Mouse (Mus musculus): ENCODE results near the gene Cdc123. TPM values are rescaled to one million over a fixed set of nuclear protein-coding genes. Genes with fewer than 3 reads are reported as not detected.

Cdc123 gene
- polyA plus RNA-seq, 1 experiment from 2014 or later, result 304 TPM

DNA sequence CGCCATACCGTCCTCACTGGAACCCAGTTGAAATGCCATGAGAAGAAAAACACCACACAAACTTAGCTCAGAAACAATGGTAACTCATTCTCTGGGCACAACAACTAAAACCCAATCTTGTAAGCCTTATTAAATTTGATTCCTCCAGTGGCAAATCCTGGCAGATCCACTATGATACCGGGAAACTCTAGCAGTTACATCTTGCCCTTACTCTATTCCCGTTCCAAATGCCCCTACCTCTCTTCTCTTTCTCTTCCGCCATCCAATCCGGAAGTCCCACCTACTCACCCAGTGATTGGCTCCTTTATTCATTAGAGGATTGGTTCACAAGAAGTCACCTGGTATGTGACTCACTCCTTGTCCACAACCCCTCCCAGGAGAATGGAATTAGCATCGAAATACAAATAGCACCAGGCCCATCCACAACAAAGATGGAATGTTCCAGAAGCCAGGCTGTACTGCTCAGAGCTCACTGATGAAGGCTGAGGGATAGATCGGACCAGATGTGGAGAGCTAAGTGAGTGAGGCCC lies 84.4 kb downstream of the Cdc123 start:
- DNase-seq (no peak), ATAC-seq (ENCODE audit: low FRiP score, low TSS enrichment) (no peak)
- Histone ChIP-seq H3K27me3 (ENCODE audit: control insufficient read depth, insufficient read depth, low read length) (no peaks in the 10 kb centered on the region), H3K9me3 (ENCODE audit: control insufficient read depth, low read length) (no peaks in the 10 kb centered on the region), H3K4me3 (replicated peaks; ENCODE audit: low read depth, low read length) (no peak overlapping the region), H3K9ac (replicated peaks; ENCODE audit: low read length) (no peak overlapping the region), H3K4me2 (ENCODE audit: low read length) (no peak overlapping the region), H3K4me1 (ENCODE audit: control insufficient read depth, insufficient read depth, low read length) (no peaks in the 10 kb centered on the region), H3K27ac (replicated peaks; ENCODE audit: low read depth, low read length) (no peak overlapping the region), H3K36me3 (ENCODE audit: control insufficient read depth, insufficient read depth, low read length) (no peaks in the 10 kb centered on the region)
- 95% methylated on average over 8 of the region's 8 CpGs for WGBS

DNA sequence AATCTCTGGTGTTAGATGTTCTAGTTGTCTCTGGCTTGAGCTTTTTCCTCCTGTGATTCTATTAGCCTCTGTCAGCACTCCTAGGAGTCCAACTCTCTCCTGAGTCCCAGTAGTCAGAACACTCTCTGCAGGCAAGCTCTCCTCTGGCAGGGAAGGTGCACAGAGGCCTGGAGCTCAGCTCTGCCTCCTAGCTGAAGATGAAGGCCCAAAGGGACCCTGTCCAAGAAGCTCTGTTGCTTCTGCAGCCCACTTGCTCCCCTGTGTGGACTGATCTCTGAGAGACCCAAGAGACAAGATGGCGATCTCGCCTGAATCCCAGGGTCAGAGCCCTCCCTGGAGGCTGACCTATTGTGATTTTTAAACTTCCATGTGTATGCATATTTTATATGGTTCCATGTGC lies 86.4 kb downstream of the Cdc123 start:
- Histone ChIP-seq H3K4me3 (replicated peaks; ENCODE audit: low read depth, low read length) (no peak overlapping the region), H3K9me3 (ENCODE audit: control insufficient read depth, low read length) (no peaks in the 10 kb centered on the region), H3K27ac (replicated peaks; ENCODE audit: low read depth, low read length) (no peak overlapping the region), H3K9ac (replicated peaks; ENCODE audit: low read length) (no peak overlapping the region), H3K4me2 (ENCODE audit: low read length) (no peak overlapping the region), H3K27me3 (ENCODE audit: control insufficient read depth, insufficient read depth, low read length) (no peaks in the 10 kb centered on the region), H3K36me3 (ENCODE audit: control insufficient read depth, insufficient read depth, low read length) (no peaks in the 10 kb centered on the region), H3K4me1 (ENCODE audit: control insufficient read depth, insufficient read depth, low read length) (no peaks in the 10 kb centered on the region)
- DNase-seq (no peak), ATAC-seq (ENCODE audit: low FRiP score, low TSS enrichment) (no peak)
- 94% methylated on average over 2 of the region's 2 CpGs for WGBS

DNA sequence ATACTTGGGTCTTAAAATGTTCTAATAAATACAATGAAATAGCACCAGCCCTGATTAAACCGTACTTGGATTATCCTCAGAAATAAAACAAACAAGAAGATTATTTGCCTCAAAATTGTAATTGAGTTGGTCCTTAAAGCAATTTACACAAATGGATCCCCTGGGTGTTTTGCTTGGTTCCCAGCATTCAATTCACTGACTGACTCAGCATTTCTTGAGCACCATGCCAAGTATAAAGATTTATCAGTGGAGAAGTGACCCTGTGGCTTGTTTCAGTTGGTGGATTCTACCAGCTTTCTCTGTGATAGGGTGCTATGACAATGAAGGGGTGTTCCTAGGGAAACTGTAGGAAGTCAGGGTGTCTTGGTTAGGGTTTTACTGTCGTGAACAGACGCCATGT lies 94.1 kb downstream of the Cdc123 start:
- Histone ChIP-seq H3K27ac (replicated peaks; ENCODE audit: low read depth, low read length) (no peak overlapping the region), H3K4me1 (ENCODE audit: control insufficient read depth, insufficient read depth, low read length) (no peaks in the 10 kb centered on the region), H3K27me3 (ENCODE audit: control insufficient read depth, insufficient read depth, low read length) (no peaks in the 10 kb centered on the region), H3K4me2 (ENCODE audit: low read length) (no peak overlapping the region), H3K4me3 (replicated peaks; ENCODE audit: low read depth, low read length) (no peak overlapping the region), H3K9me3 (ENCODE audit: control insufficient read depth, low read length) (no peaks in the 10 kb centered on the region), H3K9ac (replicated peaks; ENCODE audit: low read length) (no peak overlapping the region), H3K36me3 (ENCODE audit: control insufficient read depth, insufficient read depth, low read length) (no peaks in the 10 kb centered on the region)
- 82% methylated on average over 3 of the region's 3 CpGs for WGBS
- DNase-seq, result peak; percentile 9
- no peak for ATAC-seq (ENCODE audit: low FRiP score, low TSS enrichment)

DNA sequence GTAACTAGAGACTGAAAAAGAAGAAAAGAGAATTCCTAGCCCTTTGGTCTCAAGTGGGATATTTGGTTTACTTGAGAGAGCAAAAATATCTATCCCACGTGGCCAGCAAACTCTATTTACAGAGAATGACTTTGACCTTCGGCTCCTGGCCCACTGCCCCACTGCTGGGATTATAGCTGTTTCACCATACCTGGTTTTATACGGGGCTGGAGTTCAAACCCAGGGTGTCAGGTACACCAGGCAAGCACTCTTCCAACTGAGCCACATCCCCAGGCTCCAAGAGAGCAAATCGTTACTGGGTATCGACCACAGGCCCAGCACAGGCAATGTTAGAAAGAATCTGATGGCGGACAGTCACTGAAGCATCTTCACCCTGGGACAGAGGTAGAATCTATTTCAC lies 95.8 kb downstream of the Cdc123 start:
- Histone ChIP-seq H3K9ac (replicated peaks; ENCODE audit: low read length) (no peak overlapping the region), H3K27me3 (ENCODE audit: control insufficient read depth, insufficient read depth, low read length) (no peaks in the 10 kb centered on the region), H3K4me2 (ENCODE audit: low read length) (no peak overlapping the region), H3K27ac (replicated peaks; ENCODE audit: low read depth, low read length) (no peak overlapping the region), H3K4me3 (replicated peaks; ENCODE audit: low read depth, low read length) (no peak overlapping the region), H3K9me3 (ENCODE audit: control insufficient read depth, low read length) (no peaks in the 10 kb centered on the region), H3K36me3 (ENCODE audit: control insufficient read depth, insufficient read depth, low read length) (no peaks in the 10 kb centered on the region), H3K4me1 (ENCODE audit: control insufficient read depth, insufficient read depth, low read length) (no peaks in the 10 kb centered on the region)
- ATAC-seq (ENCODE audit: low FRiP score, low TSS enrichment), result no peak
- WGBS, result 82% methylated on average over 6 of the region's 6 CpGs
- no peak for DNase-seq

DNA sequence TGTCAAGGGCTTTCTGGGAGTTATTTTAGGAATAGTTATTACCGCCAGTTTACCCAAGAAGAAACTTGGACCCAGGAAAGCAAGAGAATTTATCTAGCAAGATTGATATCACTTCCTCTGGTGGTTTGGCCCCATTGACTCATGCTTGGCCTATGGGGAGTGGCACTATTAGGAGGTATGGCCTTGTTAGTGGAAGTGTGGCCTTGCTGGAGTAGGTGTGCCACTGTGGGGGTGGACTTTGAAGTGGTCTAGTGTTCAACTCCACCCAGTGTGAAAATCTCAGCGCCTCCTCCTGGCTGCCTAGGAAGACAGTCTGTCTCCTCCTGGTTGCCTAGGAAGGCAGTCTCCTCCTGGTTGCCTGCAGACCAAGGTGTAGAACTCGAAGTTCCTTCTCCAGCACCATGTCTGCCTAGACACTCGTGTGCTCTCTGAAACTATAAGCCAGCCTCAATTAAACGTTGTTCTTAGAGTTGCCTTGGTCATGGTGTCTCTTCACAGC lies 97.4 kb downstream of the Cdc123 start:
- Histone ChIP-seq H3K4me2 (ENCODE audit: low read length) (no peak overlapping the region), H3K36me3 (ENCODE audit: control insufficient read depth, insufficient read depth, low read length) (no peaks in the 10 kb centered on the region), H3K27me3 (ENCODE audit: control insufficient read depth, insufficient read depth, low read length) (no peaks in the 10 kb centered on the region), H3K4me1 (ENCODE audit: control insufficient read depth, insufficient read depth, low read length) (no peaks in the 10 kb centered on the region), H3K9ac (replicated peaks; ENCODE audit: low read length) (no peak overlapping the region), H3K4me3 (replicated peaks; ENCODE audit: low read depth, low read length) (no peak overlapping the region), H3K27ac (replicated peaks; ENCODE audit: low read depth, low read length) (no peak overlapping the region), H3K9me3 (ENCODE audit: control insufficient read depth, low read length) (no peaks in the 10 kb centered on the region)
- DNase-seq, result no peak
- ATAC-seq (ENCODE audit: low FRiP score, low TSS enrichment), result no peak
- 82% methylated on average over 5 of the region's 5 CpGs for WGBS

DNA sequence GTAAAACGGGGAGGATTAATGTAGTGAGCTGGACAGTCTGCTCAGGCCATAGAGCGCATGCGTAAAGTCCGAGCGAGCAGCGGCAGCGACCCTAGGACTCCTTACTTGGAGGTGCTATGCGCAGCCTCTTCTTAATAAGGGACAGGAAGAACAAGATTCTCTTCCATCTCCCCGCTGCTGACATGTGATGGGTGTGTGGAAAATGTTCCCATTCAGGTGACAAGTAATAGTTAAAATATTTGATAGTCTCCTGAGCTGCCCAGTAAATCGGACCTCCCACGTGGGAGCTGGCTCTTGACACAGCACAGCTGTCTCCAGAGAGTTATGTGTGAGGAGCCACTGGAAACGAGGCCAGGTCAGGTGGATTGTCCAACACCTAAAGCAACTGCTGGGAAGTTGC lies 98.4 kb downstream of the Cdc123 start:
- DNase-seq (no peak), ATAC-seq (ENCODE audit: low FRiP score, low TSS enrichment) (no peak)
- Histone ChIP-seq H3K4me3 (replicated peaks; ENCODE audit: low read depth, low read length) (no peak overlapping the region), H3K27ac (replicated peaks; ENCODE audit: low read depth, low read length) (no peak overlapping the region), H3K36me3 (ENCODE audit: control insufficient read depth, insufficient read depth, low read length) (no peaks in the 10 kb centered on the region), H3K9ac (replicated peaks; ENCODE audit: low read length) (no peak overlapping the region), H3K4me2 (ENCODE audit: low read length) (no peak overlapping the region), H3K9me3 (ENCODE audit: control insufficient read depth, low read length) (no peaks in the 10 kb centered on the region), H3K27me3 (ENCODE audit: control insufficient read depth, insufficient read depth, low read length) (no peaks in the 10 kb centered on the region), H3K4me1 (ENCODE audit: control insufficient read depth, insufficient read depth, low read length) (no peaks in the 10 kb centered on the region)
- WGBS, result 84% methylated on average over 12 of the region's 12 CpGs

Other genes starting within 250 kb of the Cdc123 start
- gene Camk1d, start 130.6 kb downstream of the Cdc123 start, polyA plus RNA-seq (2014; fragmentation: Nextera tagmentation; extraction: Ambion mirVana), result 6.0 and 6.4 TPM in 2 replicates
- 19.8 and 26.6 TPM in 2 replicates for gene Nudt5, start 145 bp downstream of the Cdc123 start, polyA plus RNA-seq (2014; fragmentation: Nextera tagmentation; extraction: Ambion mirVana)
- gene Gm13199, start 17.8 kb upstream of the Cdc123 start, polyA plus RNA-seq (2014; fragmentation: Nextera tagmentation; extraction: Ambion mirVana), result 1.2 and 2.5 TPM in 2 replicates
- gene Sec61a2, start 50.3 kb upstream of the Cdc123 start, polyA plus RNA-seq (2014; fragmentation: Nextera tagmentation; extraction: Ambion mirVana), result 96.0 and 102 TPM in 2 replicates
- gene Dhtkd1, start 97.6 kb upstream of the Cdc123 start, polyA plus RNA-seq (2014; fragmentation: Nextera tagmentation; extraction: Ambion mirVana), result 5.7 and 6.0 TPM in 2 replicates
- gene Upf2, start 106.3 kb upstream of the Cdc123 start, polyA plus RNA-seq (2014; fragmentation: Nextera tagmentation; extraction: Ambion mirVana), result 8.7 and 12.2 TPM in 2 replicates